Mouse (Mus musculus) cerebellum, adult 2 months (tissue): Measurements from ENCODE around the gene Btbd7. TPM values are rescaled to one million over a fixed set of nuclear protein-coding genes. Genes with fewer than 3 reads are reported as not detected.

Source experiments
- DNase-seq, 2 experiments: peaks; one replicate each; pipeline ENCODE4 v3.0.0; 2021
- H3K27ac ChIP-seq: fragments of 200-500 bp; 2 replicates; pipeline ENCODE4 v1.5.1; 2012; ENCODE audit warnings: low read length, control low read depth, inconsistent platforms; ENCODE audit not compliant: insufficient read depth
- H3K27me3 ChIP-seq: fragments of 200-500 bp; 2 replicates; pipeline ENCODE4 v1.6.1; 2012; ENCODE audit warnings: inconsistent platforms, mild to moderate bottlenecking, low read length, moderate library complexity; ENCODE audit not compliant: control insufficient read depth, insufficient read depth
- H3K4me1 ChIP-seq: fragments of 200-500 bp; 2 replicates; pipeline ENCODE4 v1.6.1; 2011; ENCODE audit warnings: low read length; ENCODE audit not compliant: control insufficient read depth, insufficient read depth
- H3K4me3 ChIP-seq: fragments of 200-500 bp; replicated peaks from 2 replicates; pipeline ENCODE3; 2011; ENCODE audit warnings: mild to moderate bottlenecking, low read depth, low read length, control low read depth; ENCODE audit not compliant: insufficient read depth
- CTCF ChIP-seq: fragments of 200-500 bp; IDR thresholded peaks from 2 replicates; pipeline ENCODE4 v1.5.1; 2011; ENCODE audit warnings: low read depth, mild to moderate bottlenecking, control low read depth, low read length, moderate library complexity, borderline replicate concordance; ENCODE audit not compliant: insufficient read depth
- POLR2A ChIP-seq: fragments of 200-500 bp; IDR thresholded peaks from 2 replicates; pipeline ENCODE4 v1.6.1; 2011; ENCODE audit warnings: low read length, control low read depth, borderline replicate concordance; ENCODE audit not compliant: insufficient read depth
- whole genome bisulfite sequencing: fragments of 180-500 bp; shearing (Covaris S2); methylation state at CpG from one replicate; pipeline ENCODE4 v1.1.7; 2018; 5-methylcytosine and 5-hydroxymethylcytosine counted together
- polyA plus RNA-seq: library from polyadenylated mRNA; depleted of rRNA; stranded (reverse); fragments of >200 nt; gene quantifications from 2 replicates; pipeline ENCODE4 v1.2.3, GENCODE M21; 2012

Btbd7 gene
- polyA plus RNA-seq, 1 experiment, result 12.8 TPM

GRCm38 (mm10) chr12:102757689-102758402 is 120.4 kb downstream of the Btbd7 start, which contains the start of the genes Gm28051, Gon7 and Ubr7:
Gene Gm28051 (minus strand): TSS chr12:102757765.
Gene Gon7 (minus strand): TSS chr12:102757803.
Gene Ubr7 (plus strand): TSS chr12:102757967.
- Histone ChIP-seq H3K4me3 (peak within 1 kb of the TSS; percentile 88), H3K4me1 (peaks cover 5% of the 10 kb centered on the region), H3K27me3 (no peaks in the 10 kb centered on the region), H3K27ac (0 out of 2 replicates have a peak within 1 kb of the TSS, but pooled peaks have one; percentile 23)
- peak; percentile 96 to 97 for DNase-seq
- under 1% methylated on average over 73 of the region's 73 CpGs for WGBS
- no peak for TF ChIP-seq CTCF
- peak; percentile 67 for TF ChIP-seq POLR2A

GRCm38 (mm10) chr12:102757055-102757688 is 121.1 kb downstream of the Btbd7 start:
- 1% methylated on average over 46 of the region's 46 CpGs for WGBS
- Histone ChIP-seq H3K27me3 (no peaks in the 10 kb centered on the region), H3K4me3 (peak overlapping the region; percentile 88), H3K27ac (0 out of 2 replicates have a peak overlapping the region, but pooled peaks have one; percentile 20), H3K4me1 (peaks cover 5% of the 10 kb centered on the region)
- TF ChIP-seq CTCF (no peak), POLR2A (no peak)
- DNase-seq, result no peak

- no peak overlapping the region for H3K27ac ChIP-seq
- 81% methylated on average over 7 of the region's 7 CpGs for WGBS
Measured at GRCm38 (mm10) chr12:102756304-102756703, 122.0 kb downstream of the Btbd7 start.

GRCm38 (mm10) chr12:102748256-102748655 is 130.0 kb downstream of the Btbd7 start:
- no peaks in the 10 kb centered on the region; the same call in 1 of the 2 replicates for H3K4me1 ChIP-seq
- H3K27me3 ChIP-seq, result no peaks in the 10 kb centered on the region
- 85% methylated on average over 3 of the region's 3 CpGs for WGBS
- TF ChIP-seq CTCF (no peak), POLR2A (no peak)
- no peak for DNase-seq
- H3K4me3 ChIP-seq, result no peak overlapping the region
- H3K27ac ChIP-seq, result no peak overlapping the region

More at GRCm38 (mm10) chr12:102756304-102756703, 122.0 kb downstream of the Btbd7 start:
- peak; percentile 28; the same call in 1 of the 2 replicates for TF ChIP-seq CTCF
- no peak for TF ChIP-seq POLR2A
- Histone ChIP-seq H3K4me3 (no peak overlapping the region), H3K27me3 (no peaks in the 10 kb centered on the region), H3K4me1 (peaks cover 5% of the 10 kb centered on the region)
- DNase-seq, result no peak

- H3K4me1 ChIP-seq, result no peaks in the 10 kb centered on the region; the same call in 1 of the 2 replicates
- TF ChIP-seq POLR2A, result no peak
- no peak for TF ChIP-seq CTCF
- no peak overlapping the region for H3K27ac ChIP-seq
- 43% methylated on average over 6 of the region's 6 CpGs for WGBS
- H3K4me3 ChIP-seq, result no peak overlapping the region
- no peaks in the 10 kb centered on the region for H3K27me3 ChIP-seq
- no peak for DNase-seq
Measured at GRCm38 (mm10) chr12:102744839-102745238, 133.4 kb downstream of the Btbd7 start.

GRCm38 (mm10) chr12:102743589-102744574 is 134.4 kb downstream of the Btbd7 start, which contains the start of the genes Moap1 and Tmem251:
Gene Moap1 (minus strand): TSS chr12:102743661.
Gene Tmem251 (plus strand): TSS chr12:102743762.
- no peaks in the 10 kb centered on the region; the same call in 1 of the 2 replicates for H3K4me1 ChIP-seq
- H3K4me3 ChIP-seq, result peak within 1 kb of the TSS; percentile 95
- DNase-seq, result peak; percentile 91 to 93
- under 1% methylated on average over 62 of the region's 63 CpGs for WGBS
- TF ChIP-seq CTCF (no peak), POLR2A (peak; percentile 92)
- no peaks in the 10 kb centered on the region for H3K27me3 ChIP-seq
- peak within 1 kb of the TSS; percentile 93 for H3K27ac ChIP-seq
